Mouse (Mus musculus): ENCODE measurements at regions not wholly inside any gene's neighbourhood (a gene's known extent, or its start where the extent isn't known, plus 50 kb on each side); places are given as distances from the start of the nearest gene placed in this dataset.

DNA sequence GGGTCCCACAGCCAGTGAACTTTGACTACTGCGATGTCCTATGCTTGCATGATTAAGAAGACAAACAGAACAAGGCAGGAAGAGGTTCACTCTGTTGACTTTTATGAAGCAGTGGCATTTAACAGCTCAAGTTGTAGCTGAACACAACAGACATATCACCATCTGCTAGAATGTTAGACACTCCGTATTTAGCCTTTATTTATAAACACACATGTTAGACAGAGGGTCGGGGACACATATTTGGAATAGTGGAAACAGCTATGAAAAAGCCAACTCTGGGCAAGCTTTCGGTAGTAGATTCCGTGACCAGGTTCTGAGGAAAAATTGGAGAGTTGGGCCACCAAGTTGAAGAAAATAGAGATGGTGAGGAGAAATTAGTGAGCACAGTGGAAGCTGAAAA is 775.6 kb upstream of the Fam98a start:
- in situ Hi-C loops (cut with MboI, MseI): loop anchor here (25.0 kb wide), 1 partner anchor 1715 kb away; no protein-coding TSS in a partner anchor

GRCm38 (mm10) chr17:76294630-76295029 is 742.9 kb upstream of the Fam98a start:
- in situ Hi-C loops (cut with MboI, MseI): no loop called here

Measured in regulatory T cell (primary cell).